Mouse (Mus musculus): ENCODE data around the gene Mc3r. TPM values are rescaled to one million over a fixed set of nuclear protein-coding genes. Genes with fewer than 3 reads are reported as not detected.
A peak's percentile ranks its signal among the peaks of the same experiment; 100 is the strongest.

Gene Mc3r
- polyA plus RNA-seq, 1 experiment from 2014 or later, result 0.15 TPM

DNA sequence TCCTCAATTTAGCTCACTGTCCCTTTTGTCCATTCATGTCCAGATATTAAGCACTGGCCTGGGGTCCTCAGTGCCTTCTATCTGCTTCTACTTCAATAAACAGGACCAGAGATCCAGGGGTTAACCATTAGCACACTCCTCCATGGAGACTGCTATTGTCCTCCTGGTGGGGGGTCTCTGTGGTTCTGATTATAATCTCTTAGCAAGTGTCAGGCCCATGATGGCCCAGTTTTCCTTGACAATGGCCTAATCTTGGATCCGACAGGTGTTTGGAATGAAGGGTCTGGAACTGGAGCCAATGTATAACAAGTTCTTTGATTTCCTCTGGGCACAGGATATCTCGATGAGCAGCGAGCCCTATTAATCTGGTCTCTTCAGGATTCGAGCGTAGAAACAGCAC is 10.1 kb upstream of the Mc3r start:
- H3K36me3 ChIP-seq (replicated peaks; ENCODE audit: control insufficient read depth, insufficient read depth), result no peaks in the 10 kb centered on the region
- H3K27ac ChIP-seq, result no peak overlapping the region
- H3K4me2 ChIP-seq (replicated peaks), result no peak overlapping the region
- H3K9ac ChIP-seq, result no peak overlapping the region
- H3K4me1 ChIP-seq (replicated peaks; ENCODE audit: control insufficient read depth, insufficient read depth, low read length), result no peaks in the 10 kb centered on the region
- DNase-seq (ENCODE audit: low spot score), result no peak
- no peaks in the 10 kb centered on the region for H3K9me3 ChIP-seq (ENCODE audit: control insufficient read depth, low read length)
- 69% methylated on average over 5 of the region's 5 CpGs for WGBS
- H3K27me3 ChIP-seq (ENCODE audit: control insufficient read depth, insufficient read depth, low read length), result no peaks in the 10 kb centered on the region
- no peak for ATAC-seq (ENCODE audit: low FRiP score)
- H3K4me3 ChIP-seq (replicated peaks; ENCODE audit: low read length), result no peak overlapping the region

DNA sequence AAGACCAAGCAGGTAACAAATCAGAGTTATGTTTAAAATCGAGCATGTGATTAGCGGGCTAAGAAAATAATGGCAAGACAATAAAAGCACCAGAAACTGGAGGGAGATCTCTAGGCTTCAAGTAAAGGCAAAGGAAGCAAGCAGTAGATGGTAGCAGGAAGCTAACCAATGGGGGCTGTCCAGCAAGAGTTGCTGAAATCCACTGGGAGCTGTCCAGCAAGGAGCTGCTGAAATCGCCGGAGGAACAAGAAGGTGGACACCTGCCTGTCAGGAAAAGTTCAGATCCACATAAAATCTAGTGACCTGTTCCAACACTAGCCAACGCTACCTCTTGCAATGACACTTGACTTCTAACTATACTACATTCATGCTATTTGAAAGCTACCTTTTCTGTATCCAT is 7.3 kb upstream of the Mc3r start:
- ATAC-seq (ENCODE audit: low FRiP score) (no peak), DNase-seq (ENCODE audit: low spot score) (peak; percentile 33)
- Histone ChIP-seq H3K9ac (no peak overlapping the region), H3K36me3 (replicated peaks; ENCODE audit: control insufficient read depth, insufficient read depth) (no peaks in the 10 kb centered on the region), H3K27ac (no peak overlapping the region), H3K4me3 (replicated peaks; ENCODE audit: low read length) (no peak overlapping the region), H3K9me3 (ENCODE audit: control insufficient read depth, low read length) (no peaks in the 10 kb centered on the region), H3K4me1 (replicated peaks; ENCODE audit: control insufficient read depth, insufficient read depth, low read length) (no peaks in the 10 kb centered on the region), H3K4me2 (replicated peaks) (no peak overlapping the region), H3K27me3 (ENCODE audit: control insufficient read depth, insufficient read depth, low read length) (no peaks in the 10 kb centered on the region)
- WGBS, result 27% methylated on average over 5 of the region's 5 CpGs

DNA sequence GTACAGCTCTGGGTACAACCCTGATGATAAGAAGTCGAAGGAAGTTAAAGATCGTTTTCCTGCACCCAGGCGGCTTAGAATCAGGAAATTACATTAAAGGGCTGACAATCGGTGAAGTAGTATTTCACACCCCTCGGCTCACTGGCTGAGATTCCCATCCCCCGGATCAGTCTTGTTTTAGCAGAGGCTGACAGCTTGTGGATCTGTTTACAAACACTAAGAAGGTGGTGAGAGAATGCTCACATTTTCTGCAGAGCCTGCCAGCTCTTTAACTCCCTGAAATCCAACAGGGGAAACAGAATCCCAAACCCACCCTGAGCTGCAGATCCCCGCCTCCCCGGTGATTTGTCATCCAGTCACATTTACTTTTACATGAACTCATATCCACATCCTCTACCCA is 2.8 kb upstream of the Mc3r start:
- Histone ChIP-seq H3K36me3 (replicated peaks; ENCODE audit: control insufficient read depth, insufficient read depth) (no peaks in the 10 kb centered on the region), H3K27me3 (ENCODE audit: control insufficient read depth, insufficient read depth, low read length) (peaks cover 6% of the 10 kb centered on the region; the same call in 1 of the 2 replicates), H3K4me2 (replicated peaks) (no peak overlapping the region), H3K27ac (no peak overlapping the region), H3K4me1 (replicated peaks; ENCODE audit: control insufficient read depth, insufficient read depth, low read length) (no peaks in the 10 kb centered on the region), H3K9ac (no peak overlapping the region), H3K9me3 (ENCODE audit: control insufficient read depth, low read length) (no peaks in the 10 kb centered on the region), H3K4me3 (replicated peaks; ENCODE audit: low read length) (no peak overlapping the region)
- WGBS, result 79% methylated on average over 8 of the region's 8 CpGs
- DNase-seq (ENCODE audit: low spot score), result no peak
- ATAC-seq (ENCODE audit: low FRiP score), result no peak

DNA sequence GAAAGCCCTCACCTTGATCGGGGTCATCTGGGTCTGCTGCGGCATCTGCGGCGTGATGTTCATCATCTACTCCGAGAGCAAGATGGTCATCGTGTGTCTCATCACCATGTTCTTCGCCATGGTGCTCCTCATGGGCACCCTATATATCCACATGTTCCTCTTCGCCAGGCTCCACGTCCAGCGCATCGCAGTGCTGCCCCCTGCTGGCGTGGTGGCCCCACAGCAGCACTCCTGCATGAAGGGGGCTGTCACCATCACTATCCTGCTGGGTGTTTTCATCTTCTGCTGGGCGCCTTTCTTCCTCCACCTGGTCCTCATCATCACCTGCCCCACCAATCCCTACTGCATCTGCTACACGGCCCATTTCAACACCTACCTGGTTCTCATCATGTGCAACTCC is 1.0 kb downstream of the Mc3r start:
- no peaks in the 10 kb centered on the region for H3K9me3 ChIP-seq (ENCODE audit: control insufficient read depth, low read length)
- no peak overlapping the region for H3K27ac ChIP-seq
- whole genome bisulfite sequencing, result 85% methylated on average over 14 of the region's 14 CpGs
- DNase-seq (ENCODE audit: low spot score) (no peak), ATAC-seq (ENCODE audit: low FRiP score) (no peak)
- H3K9ac ChIP-seq, result no peak overlapping the region
- H3K27me3 ChIP-seq (ENCODE audit: control insufficient read depth, insufficient read depth, low read length), result peaks cover 6% of the 10 kb centered on the region; the same call in 1 of the 2 replicates
- no peaks in the 10 kb centered on the region for H3K4me1 ChIP-seq (replicated peaks; ENCODE audit: control insufficient read depth, insufficient read depth, low read length)
- no peaks in the 10 kb centered on the region for H3K36me3 ChIP-seq (replicated peaks; ENCODE audit: control insufficient read depth, insufficient read depth)
- no peak overlapping the region for H3K4me2 ChIP-seq (replicated peaks)
- H3K4me3 ChIP-seq (replicated peaks; ENCODE audit: low read length), result no peak overlapping the region

DNA sequence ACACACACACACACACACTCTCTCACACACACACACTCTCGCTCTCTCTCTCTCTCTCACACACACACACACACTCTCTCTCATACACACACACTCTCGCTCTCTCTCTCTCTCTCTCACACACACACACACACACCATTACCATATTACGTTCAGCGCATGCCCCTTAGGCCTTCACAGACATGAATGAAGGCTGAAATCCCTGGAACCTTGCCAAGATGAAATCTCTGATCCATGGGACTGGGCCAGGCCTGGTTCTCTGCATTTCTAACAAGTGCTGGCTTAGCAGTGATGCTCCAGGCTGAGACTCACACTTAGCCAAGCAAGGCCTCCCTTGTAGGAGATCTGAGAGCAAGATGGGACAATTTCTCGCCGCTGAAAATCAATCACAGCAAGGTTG is 8.1 kb downstream of the Mc3r start:
- DNase-seq (ENCODE audit: low spot score) (peak; percentile 51), ATAC-seq (ENCODE audit: low FRiP score) (peak; percentile 70)
- no peaks in the 10 kb centered on the region for H3K27me3 ChIP-seq (ENCODE audit: control insufficient read depth, insufficient read depth, low read length)
- no peaks in the 10 kb centered on the region for H3K36me3 ChIP-seq (replicated peaks; ENCODE audit: control insufficient read depth, insufficient read depth)
- H3K27ac ChIP-seq, result no peak overlapping the region
- no peak overlapping the region for H3K4me3 ChIP-seq (replicated peaks; ENCODE audit: low read length)
- H3K4me2 ChIP-seq (replicated peaks), result no peak overlapping the region
- no peak overlapping the region for H3K9ac ChIP-seq
- no peaks in the 10 kb centered on the region for H3K9me3 ChIP-seq (ENCODE audit: control insufficient read depth, low read length)
- 64% methylated on average over 6 of the region's 6 CpGs for WGBS
- H3K4me1 ChIP-seq (replicated peaks; ENCODE audit: control insufficient read depth, insufficient read depth, low read length), result no peaks in the 10 kb centered on the region

DNA sequence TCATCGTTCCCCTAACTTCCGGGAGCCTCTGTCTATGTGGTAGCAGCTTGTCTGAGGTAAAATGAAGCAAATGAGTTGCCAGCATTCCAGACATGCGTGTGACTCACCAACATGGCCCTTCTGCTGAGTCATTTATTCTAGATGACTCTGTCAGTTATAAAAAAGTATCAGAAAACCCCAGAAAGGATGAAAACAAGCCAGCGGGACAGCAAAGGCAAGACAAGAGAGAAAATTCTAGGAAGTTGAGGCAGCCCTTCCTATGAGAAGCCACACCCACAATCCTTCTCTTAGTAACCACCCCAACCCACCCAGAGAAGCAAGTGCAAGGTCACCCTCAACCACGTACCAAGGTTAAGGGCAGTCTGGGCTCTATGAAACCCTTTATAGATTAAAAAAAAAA is 8.7 kb downstream of the Mc3r start:
- WGBS, result 85% methylated on average over 5 of the region's 5 CpGs
- no peak overlapping the region for H3K4me2 ChIP-seq (replicated peaks)
- no peaks in the 10 kb centered on the region for H3K9me3 ChIP-seq (ENCODE audit: control insufficient read depth, low read length)
- no peak for ATAC-seq (ENCODE audit: low FRiP score)
- no peak overlapping the region for H3K9ac ChIP-seq
- no peak overlapping the region for H3K27ac ChIP-seq
- H3K4me1 ChIP-seq (replicated peaks; ENCODE audit: control insufficient read depth, insufficient read depth, low read length), result no peaks in the 10 kb centered on the region
- no peak for DNase-seq (ENCODE audit: low spot score)
- no peak overlapping the region for H3K4me3 ChIP-seq (replicated peaks; ENCODE audit: low read length)
- no peaks in the 10 kb centered on the region for H3K27me3 ChIP-seq (ENCODE audit: control insufficient read depth, insufficient read depth, low read length)
- H3K36me3 ChIP-seq (replicated peaks; ENCODE audit: control insufficient read depth, insufficient read depth), result no peaks in the 10 kb centered on the region

DNA sequence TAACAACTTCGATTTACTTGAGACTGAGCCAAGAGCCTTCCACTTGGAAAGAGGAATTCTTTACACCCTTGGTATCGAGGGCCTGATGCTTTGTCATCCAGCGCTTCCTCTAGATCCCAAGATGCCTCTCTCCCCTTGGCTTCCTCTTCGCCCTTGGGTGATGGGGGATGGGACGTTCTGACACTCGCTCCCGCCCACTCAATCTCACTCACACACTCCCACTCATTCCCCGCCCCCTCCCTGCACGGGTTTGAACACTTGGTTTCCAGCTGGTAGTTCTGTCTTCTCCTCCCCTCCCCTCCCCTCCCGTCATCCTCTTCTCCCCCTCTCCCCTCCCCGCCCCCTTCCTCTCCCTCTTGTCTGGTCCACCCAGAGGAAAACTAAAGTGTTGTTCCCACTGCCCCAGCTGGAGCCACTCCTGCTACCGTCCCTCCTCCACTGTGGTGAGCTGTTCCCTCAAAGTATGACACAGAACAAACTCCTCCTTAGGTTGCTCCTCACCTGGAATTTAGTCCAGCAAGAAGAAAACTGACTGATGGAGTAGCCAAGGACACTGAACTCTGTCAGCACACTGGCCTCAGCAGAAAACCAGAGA is 9.3 kb downstream of the Mc3r start:
- no peak for ATAC-seq (ENCODE audit: low FRiP score)
- H3K4me3 ChIP-seq (replicated peaks; ENCODE audit: low read length), result no peak overlapping the region
- H3K27me3 ChIP-seq (ENCODE audit: control insufficient read depth, insufficient read depth, low read length), result no peaks in the 10 kb centered on the region
- H3K9me3 ChIP-seq (ENCODE audit: control insufficient read depth, low read length), result no peaks in the 10 kb centered on the region
- H3K4me2 ChIP-seq (replicated peaks), result no peak overlapping the region
- H3K4me1 ChIP-seq (replicated peaks; ENCODE audit: control insufficient read depth, insufficient read depth, low read length), result no peaks in the 10 kb centered on the region
- no peak for DNase-seq (ENCODE audit: low spot score)
- WGBS, result 41% methylated on average over 12 of the region's 12 CpGs
- no peak overlapping the region for H3K27ac ChIP-seq
- no peak overlapping the region for H3K9ac ChIP-seq
- H3K36me3 ChIP-seq (replicated peaks; ENCODE audit: control insufficient read depth, insufficient read depth), result no peaks in the 10 kb centered on the region

DNA sequence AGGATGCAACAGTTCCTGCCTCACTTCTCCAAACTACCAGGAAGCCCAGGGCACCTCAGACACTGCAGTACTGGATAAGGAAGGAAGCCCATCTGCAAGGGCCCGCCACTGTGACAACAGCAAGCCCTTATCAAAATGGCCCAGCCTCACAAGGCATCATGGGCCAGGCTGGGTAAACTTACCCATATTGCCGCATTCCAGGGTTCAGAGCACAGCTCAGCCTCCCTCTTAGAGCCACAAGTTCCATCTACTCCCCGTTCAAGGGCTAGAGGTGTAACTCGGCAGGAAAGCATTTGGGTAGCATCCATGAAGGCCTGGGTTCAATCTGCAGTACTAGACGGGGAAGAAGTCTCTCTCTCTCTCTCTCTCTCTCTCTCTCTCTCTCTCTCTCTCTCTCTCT is 11.8 kb downstream of the Mc3r start:
- WGBS, result 84% methylated on average over 5 of the region's 5 CpGs
- no peak overlapping the region for H3K9ac ChIP-seq
- H3K27ac ChIP-seq, result no peak overlapping the region
- H3K9me3 ChIP-seq (ENCODE audit: control insufficient read depth, low read length), result no peaks in the 10 kb centered on the region
- no peak overlapping the region for H3K4me3 ChIP-seq (replicated peaks; ENCODE audit: low read length)
- H3K4me2 ChIP-seq (replicated peaks), result no peak overlapping the region
- no peaks in the 10 kb centered on the region for H3K36me3 ChIP-seq (replicated peaks; ENCODE audit: control insufficient read depth, insufficient read depth)
- DNase-seq (ENCODE audit: low spot score) (no peak), ATAC-seq (ENCODE audit: low FRiP score) (no peak)
- H3K4me1 ChIP-seq (replicated peaks; ENCODE audit: control insufficient read depth, insufficient read depth, low read length), result no peaks in the 10 kb centered on the region
- H3K27me3 ChIP-seq (ENCODE audit: control insufficient read depth, insufficient read depth, low read length), result no peaks in the 10 kb centered on the region

DNA sequence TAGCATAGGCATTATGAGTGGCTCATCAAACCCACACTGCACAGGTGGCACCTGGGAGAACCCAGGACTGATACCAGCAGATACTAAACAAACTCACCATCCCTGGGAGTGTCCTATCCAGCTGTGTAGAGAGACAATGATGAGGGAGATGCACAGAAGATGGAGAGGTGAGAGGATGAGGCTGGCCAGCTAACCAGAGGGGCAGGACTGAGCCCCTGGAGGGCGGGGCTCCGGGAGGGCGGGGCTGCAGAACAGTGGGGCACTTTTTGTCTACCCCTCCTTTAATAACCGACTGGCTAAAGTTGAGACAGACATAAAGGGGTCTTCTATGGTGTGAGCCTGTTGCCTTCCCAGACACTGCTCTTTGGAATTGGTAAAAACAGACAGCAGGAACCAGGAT is 13.1 kb downstream of the Mc3r start:
- ATAC-seq (ENCODE audit: low FRiP score) (no peak), DNase-seq (ENCODE audit: low spot score) (no peak)
- Histone ChIP-seq H3K4me3 (replicated peaks; ENCODE audit: low read length) (no peak overlapping the region), H3K9ac (no peak overlapping the region), H3K36me3 (replicated peaks; ENCODE audit: control insufficient read depth, insufficient read depth) (no peaks in the 10 kb centered on the region), H3K27ac (no peak overlapping the region), H3K9me3 (ENCODE audit: control insufficient read depth, low read length) (no peaks in the 10 kb centered on the region), H3K4me2 (replicated peaks) (no peak overlapping the region), H3K4me1 (replicated peaks; ENCODE audit: control insufficient read depth, insufficient read depth, low read length) (no peaks in the 10 kb centered on the region), H3K27me3 (ENCODE audit: control insufficient read depth, insufficient read depth, low read length) (no peaks in the 10 kb centered on the region)
- WGBS, result 83% methylated on average over 4 of the region's 4 CpGs

DNA sequence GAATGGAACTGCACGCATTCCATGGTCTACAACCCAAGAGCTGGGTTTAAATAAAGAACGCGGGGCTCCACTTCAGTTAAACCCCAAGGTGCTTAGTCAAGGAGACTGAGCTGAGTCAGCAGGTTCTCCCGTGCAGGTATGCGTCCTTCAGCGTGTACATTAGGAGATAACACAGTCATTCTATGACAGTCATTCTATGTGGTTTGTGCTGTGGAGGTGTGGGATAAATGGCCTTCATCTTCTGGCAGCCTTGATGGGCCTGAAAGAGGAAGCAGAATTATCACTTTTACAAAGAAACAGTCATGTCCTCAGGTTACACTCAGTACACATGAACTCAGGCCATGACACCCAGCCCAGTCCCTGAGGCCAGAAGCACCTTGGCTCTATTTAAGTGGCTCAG is 14.9 kb downstream of the Mc3r start:
- Histone ChIP-seq H3K27me3 (ENCODE audit: control insufficient read depth, insufficient read depth, low read length) (no peaks in the 10 kb centered on the region), H3K9me3 (ENCODE audit: control insufficient read depth, low read length) (no peaks in the 10 kb centered on the region), H3K4me3 (replicated peaks; ENCODE audit: low read length) (no peak overlapping the region), H3K4me2 (replicated peaks) (no peak overlapping the region), H3K4me1 (replicated peaks; ENCODE audit: control insufficient read depth, insufficient read depth, low read length) (no peaks in the 10 kb centered on the region), H3K27ac (no peak overlapping the region), H3K9ac (no peak overlapping the region), H3K36me3 (replicated peaks; ENCODE audit: control insufficient read depth, insufficient read depth) (no peaks in the 10 kb centered on the region)
- WGBS, result 93% methylated on average over 6 of the region's 6 CpGs
- DNase-seq (ENCODE audit: low spot score) (no peak), ATAC-seq (ENCODE audit: low FRiP score) (no peak)

Data from hindbrain, embryonic 14.5 days (tissue).